Mouse (Mus musculus) kidney, embryonic 14.5 days (tissue): Measurements from ENCODE around the gene Rnf5. TPM values are rescaled to one million over a fixed set of nuclear protein-coding genes. Genes with fewer than 3 reads are reported as not detected.

ENCODE experiments used
- ATAC-seq: fragments of 200-750 bp; cut with Nextera tagmentation; 2 replicates; pipeline ENCODE4 v1.8.0; 2017; ENCODE audit warnings: moderate number of reproducible peaks, mild to moderate bottlenecking, moderate TSS enrichment, moderate library complexity; ENCODE audit not compliant: low FRiP score, low TSS enrichment
- H3K27ac ChIP-seq: fragments of 300-500 bp; sonication (generic); 2 replicates; pipeline ENCODE4 v1.5.1; 2014; ENCODE audit warnings: low read depth, mild to moderate bottlenecking, low read length, moderate library complexity, mixed read lengths
- H3K27me3 ChIP-seq: fragments of 300-500 bp; sonication (generic); 2 replicates; pipeline ENCODE4 v1.6.1; 2014; ENCODE audit warnings: mild to moderate bottlenecking, low read length; ENCODE audit not compliant: control insufficient read depth, insufficient read depth
- H3K36me3 ChIP-seq: fragments of 300-500 bp; sonication (generic); 2 replicates; pipeline ENCODE4 v1.6.1; 2014; ENCODE audit warnings: low read length, mixed read lengths; ENCODE audit not compliant: control insufficient read depth, insufficient read depth
- H3K4me1 ChIP-seq: fragments of 300-500 bp; sonication (generic); 2 replicates; pipeline ENCODE4 v1.6.1; 2014; ENCODE audit warnings: low read length, mixed read lengths; ENCODE audit not compliant: control insufficient read depth, insufficient read depth
- H3K4me2 ChIP-seq: fragments of 300-500 bp; sonication (generic); replicated peaks from 2 replicates; pipeline ENCODE4 v1.6.1; 2014; ENCODE audit warnings: low read depth, mild to moderate bottlenecking, low read length
- H3K4me3 ChIP-seq: fragments of 300-500 bp; sonication (generic); 2 replicates; pipeline ENCODE4 v1.5.1; 2014; ENCODE audit warnings: mild to moderate bottlenecking, low read length
- H3K9ac ChIP-seq: fragments of 300-500 bp; sonication (generic); 2 replicates; pipeline ENCODE4 v1.6.1; 2014; ENCODE audit warnings: low read depth, mild to moderate bottlenecking, low read length, moderate library complexity
- H3K9me3 ChIP-seq: fragments of 300-500 bp; sonication (generic); 2 replicates; pipeline ENCODE4 v1.6.1; 2016; ENCODE audit warnings: low read length; ENCODE audit not compliant: control insufficient read depth
- WGBS: fragments of 180-500 bp; shearing (Covaris S2); extraction: QIAGEN DNeasy Blood & Tissue Kit; methylation state at CpG from one replicate; pipeline ENCODE4 v1.1.7; 2014; 5-methylcytosine and 5-hydroxymethylcytosine counted together
- polyA plus RNA-seq: library from polyadenylated mRNA; unstranded; fragments of >200 nt; fragmentation: Nextera tagmentation; extraction: Ambion mirVana; gene quantifications from 2 replicates; pipeline ENCODE4 v1.2.1, GENCODE M21; 2014

The Rnf5 gene
- polyA plus RNA-seq, 1 experiment from 2014 or later: 118 TPM

DNA sequence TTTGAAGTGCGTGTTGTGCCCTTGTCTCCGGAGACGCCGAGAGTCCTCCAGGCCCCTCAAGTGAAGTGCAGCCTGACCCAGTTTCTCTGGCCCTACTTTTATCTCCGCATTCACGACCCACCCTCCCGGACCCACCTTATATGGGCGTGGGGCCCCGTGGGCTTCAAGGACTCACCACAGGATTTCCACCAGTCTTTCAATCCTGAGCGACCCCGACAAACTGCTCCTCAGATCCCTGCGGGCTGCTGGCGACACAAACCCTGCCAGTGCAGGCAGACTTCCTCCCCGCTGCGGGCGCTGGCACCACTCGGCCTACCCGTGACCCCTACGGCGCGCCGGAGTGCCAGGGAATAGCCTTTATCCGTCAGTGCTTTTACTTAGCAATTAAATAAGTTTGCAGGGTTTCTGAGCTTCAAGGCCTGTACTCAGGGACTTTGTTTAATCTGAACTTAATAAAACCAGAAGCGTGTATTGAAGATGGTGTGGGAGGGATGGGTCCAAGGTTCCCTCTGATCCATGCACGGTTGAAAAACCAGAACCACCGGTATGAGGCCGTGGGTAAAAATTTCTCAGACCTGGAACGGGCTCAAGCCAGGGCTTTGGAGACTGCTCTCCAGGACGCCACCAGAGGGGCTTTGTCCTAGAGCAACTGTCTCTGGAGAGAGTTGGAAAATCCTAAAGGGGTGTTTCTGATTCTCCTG, 24.6 kb upstream of the Rnf5 start, which contains the start of gene Ppt2:
Ppt2 (minus strand) TSS at position 568 of the 701 bp plus-strand sequence.
- H3K4me2 ChIP-seq: peak within 1 kb of the TSS; percentile 89
- H3K27ac ChIP-seq: peak within 1 kb of the TSS; percentile 96
- peaks cover 44% of the 10 kb centered on the region for H3K4me1 ChIP-seq
- H3K36me3 ChIP-seq: peaks cover 9% of the 10 kb centered on the region; the same call in 1 of the 2 replicates
- H3K9me3 ChIP-seq: no peaks in the 10 kb centered on the region
- peak within 1 kb of the TSS; percentile 75 for H3K9ac ChIP-seq
- peaks cover 22% of the 10 kb centered on the region for H3K27me3 ChIP-seq
- H3K4me3 ChIP-seq: peak within 1 kb of the TSS; percentile 61
- WGBS: 3% methylated on average over 29 of the region's 29 CpGs
- ATAC-seq: peak; percentile 8; the same call in 1 of the 2 replicates

DNA sequence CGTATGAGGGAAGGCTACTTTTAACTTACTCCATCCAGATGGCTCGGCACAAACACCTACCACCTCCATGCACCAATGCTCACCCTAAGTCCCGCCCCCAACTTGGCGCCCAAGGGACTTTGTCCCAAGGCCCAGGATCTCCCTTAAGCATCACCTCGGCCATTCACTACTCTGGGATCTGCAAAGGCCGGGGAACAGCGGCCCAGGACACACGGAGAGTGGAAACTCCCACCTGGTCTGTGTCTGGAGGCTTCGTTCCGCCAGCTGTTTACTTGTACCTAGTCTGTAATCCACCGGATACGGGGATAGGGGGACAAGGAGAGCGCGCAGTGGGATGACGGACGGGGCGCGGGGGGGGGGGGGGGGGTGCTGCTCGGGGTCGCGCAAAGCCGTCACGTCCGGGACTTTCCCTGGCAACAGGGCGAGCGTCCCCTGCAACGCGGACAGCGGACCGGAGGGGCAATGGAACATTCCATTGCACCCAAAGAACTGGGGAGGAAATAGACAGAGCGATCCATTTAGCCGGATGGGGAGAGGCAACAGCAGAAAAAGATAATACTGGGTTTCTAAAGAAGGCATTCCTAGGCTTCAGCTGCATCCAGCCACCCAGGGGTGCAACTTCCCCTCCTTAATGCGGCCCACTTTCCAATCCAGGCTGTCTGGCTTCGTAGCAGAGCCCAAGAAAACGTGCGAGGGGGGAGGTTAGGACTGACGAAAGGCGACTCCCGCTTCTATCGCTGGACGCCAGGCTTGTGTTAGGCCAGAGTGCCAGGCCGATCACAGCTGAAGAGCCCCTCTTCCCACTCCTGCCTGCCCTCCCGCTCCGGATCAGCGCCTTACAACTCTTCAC, 23.8 kb upstream of the Rnf5 start:
- peak; percentile 74 for ATAC-seq
- Histone ChIP-seq H3K36me3 (peaks cover 17% of the 10 kb centered on the region; the same call in 1 of the 2 replicates), H3K27ac (peak overlapping the region; percentile 96), H3K9me3 (no peaks in the 10 kb centered on the region), H3K4me3 (peak overlapping the region; percentile 61), H3K4me2 (peak overlapping the region; percentile 89), H3K9ac (peak overlapping the region; percentile 75), H3K27me3 (peaks cover 22% of the 10 kb centered on the region), H3K4me1 (peaks cover 44% of the 10 kb centered on the region)
- under 1% methylated on average over 38 of the region's 45 CpGs for WGBS

DNA sequence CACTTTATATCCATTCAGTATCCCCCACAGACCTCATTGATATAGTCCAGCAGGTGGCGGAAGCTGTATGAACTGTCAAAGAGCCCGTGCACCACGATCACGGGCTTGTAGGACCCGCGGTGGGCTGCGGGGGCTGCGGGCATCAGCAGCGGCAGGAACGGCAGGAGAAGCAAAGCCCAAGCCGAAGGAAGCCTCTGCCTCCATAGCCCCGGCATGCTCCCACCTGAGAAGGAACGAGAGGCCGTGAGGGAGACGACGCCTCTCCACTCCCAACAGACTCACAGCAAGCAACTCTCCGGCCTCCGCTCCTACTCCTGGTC, 23.2 kb upstream of the Rnf5 start:
- H3K27ac ChIP-seq: peak overlapping the region; percentile 96
- peak; percentile 22; the same call in 1 of the 2 replicates for ATAC-seq
- H3K4me1 ChIP-seq: peaks cover 40% of the 10 kb centered on the region
- under 1% methylated on average over 18 of the region's 18 CpGs for WGBS
- H3K36me3 ChIP-seq: peaks cover 17% of the 10 kb centered on the region; the same call in 1 of the 2 replicates
- H3K4me3 ChIP-seq: peak overlapping the region; percentile 61
- peak overlapping the region; percentile 75 for H3K9ac ChIP-seq
- H3K27me3 ChIP-seq: peaks cover 21% of the 10 kb centered on the region
- H3K4me2 ChIP-seq: peak overlapping the region; percentile 89
- H3K9me3 ChIP-seq: no peaks in the 10 kb centered on the region

DNA sequence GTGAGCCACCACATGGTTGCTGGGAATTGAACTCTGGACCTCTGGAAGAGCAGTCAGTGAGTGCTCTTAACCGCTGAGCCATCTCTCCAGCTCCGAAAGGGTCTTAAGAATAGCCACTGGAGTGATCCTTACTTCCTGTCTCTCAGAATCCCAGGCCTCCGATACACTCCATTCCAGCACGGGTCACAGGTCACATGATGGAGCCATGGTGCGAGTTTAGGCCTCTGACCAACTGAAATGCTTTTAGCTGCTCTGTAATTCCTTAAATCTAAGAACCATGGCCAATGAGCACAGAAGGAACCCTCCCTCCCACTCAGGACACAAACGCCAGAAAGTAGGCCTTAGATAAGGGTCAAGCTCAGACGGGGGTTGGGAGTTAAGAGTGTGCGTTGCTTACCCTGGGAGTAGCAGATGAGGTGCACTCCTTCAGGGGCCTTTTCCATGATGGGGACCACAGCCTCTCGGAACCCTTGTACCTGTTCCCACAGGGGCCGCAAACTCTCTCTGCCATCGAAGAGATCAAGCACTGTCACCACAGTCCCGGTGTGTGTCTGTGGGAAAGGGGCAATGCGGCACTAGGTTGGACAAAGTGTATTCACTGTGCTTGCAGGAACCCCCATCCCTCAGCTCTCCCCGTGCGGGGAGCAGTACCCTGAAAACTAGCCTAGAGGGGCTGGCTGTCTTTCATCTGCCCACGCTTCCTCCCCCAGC, 22.7 kb upstream of the Rnf5 start:
- no peak for ATAC-seq
- peaks cover 17% of the 10 kb centered on the region; the same call in 1 of the 2 replicates for H3K36me3 ChIP-seq
- peak overlapping the region; percentile 89 for H3K4me2 ChIP-seq
- H3K4me1 ChIP-seq: peaks cover 35% of the 10 kb centered on the region
- peak overlapping the region; percentile 61 for H3K4me3 ChIP-seq
- WGBS: 50% methylated on average over 16 of the region's 16 CpGs
- peaks cover 16% of the 10 kb centered on the region for H3K27me3 ChIP-seq
- H3K9me3 ChIP-seq: no peaks in the 10 kb centered on the region
- peak overlapping the region; percentile 75; the same call in 1 of the 2 replicates for H3K9ac ChIP-seq
- peak overlapping the region; percentile 96 for H3K27ac ChIP-seq

DNA sequence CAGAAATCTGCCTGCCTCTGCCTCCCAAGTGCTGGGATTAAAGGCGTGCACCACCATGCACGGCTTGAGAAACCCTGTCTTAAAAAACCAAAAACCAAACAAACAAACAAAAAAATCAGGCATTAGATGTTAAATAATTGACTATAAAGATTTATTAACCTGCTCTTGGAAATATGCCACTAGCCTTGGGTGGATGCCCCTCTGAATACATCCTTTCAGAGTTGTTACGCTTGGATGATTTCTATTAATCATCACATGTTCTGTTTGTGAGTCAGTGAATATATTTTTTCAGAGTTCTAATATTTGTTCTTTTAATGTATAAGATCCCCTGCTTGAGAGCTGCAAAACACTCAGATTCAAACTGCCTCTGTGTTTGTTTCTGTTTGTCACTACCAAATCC, 21.5 kb upstream of the Rnf5 start:
- Histone ChIP-seq H3K36me3 (peaks cover 23% of the 10 kb centered on the region; the same call in 1 of the 2 replicates), H3K4me2 (no peak overlapping the region), H3K9ac (no peak overlapping the region), H3K27ac (no peak overlapping the region), H3K4me3 (no peak overlapping the region), H3K27me3 (peaks cover 4% of the 10 kb centered on the region), H3K4me1 (peaks cover 24% of the 10 kb centered on the region), H3K9me3 (no peaks in the 10 kb centered on the region)
- no peak for ATAC-seq
- WGBS: 92% methylated on average over 3 of the region's 3 CpGs

DNA sequence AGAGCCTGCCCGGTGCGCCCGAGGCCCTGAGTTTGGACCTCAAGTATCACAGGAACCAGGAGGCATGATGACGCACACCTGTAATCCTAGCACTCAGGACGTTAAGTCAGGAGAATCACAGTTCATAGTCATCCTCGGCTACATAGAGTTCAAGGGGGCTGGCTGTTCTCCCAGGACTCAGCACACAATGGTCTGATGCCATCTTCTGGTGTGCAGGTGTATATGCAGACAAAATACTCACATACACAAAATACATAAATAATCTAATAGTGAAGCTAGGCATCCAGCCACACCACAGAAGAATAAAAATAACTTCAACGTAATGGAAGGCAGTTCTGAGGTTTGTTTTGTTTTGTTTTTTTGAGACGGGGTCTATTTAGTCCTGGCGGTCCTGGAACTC, 19.7 kb upstream of the Rnf5 start:
- Histone ChIP-seq H3K27me3 (no peaks in the 10 kb centered on the region), H3K36me3 (peaks cover 29% of the 10 kb centered on the region; the same call in 1 of the 2 replicates), H3K9me3 (no peaks in the 10 kb centered on the region), H3K27ac (no peak overlapping the region), H3K4me1 (peaks cover 11% of the 10 kb centered on the region), H3K4me3 (no peak overlapping the region), H3K4me2 (no peak overlapping the region), H3K9ac (no peak overlapping the region)
- 86% methylated on average over 9 of the region's 9 CpGs for WGBS
- no peak for ATAC-seq

DNA sequence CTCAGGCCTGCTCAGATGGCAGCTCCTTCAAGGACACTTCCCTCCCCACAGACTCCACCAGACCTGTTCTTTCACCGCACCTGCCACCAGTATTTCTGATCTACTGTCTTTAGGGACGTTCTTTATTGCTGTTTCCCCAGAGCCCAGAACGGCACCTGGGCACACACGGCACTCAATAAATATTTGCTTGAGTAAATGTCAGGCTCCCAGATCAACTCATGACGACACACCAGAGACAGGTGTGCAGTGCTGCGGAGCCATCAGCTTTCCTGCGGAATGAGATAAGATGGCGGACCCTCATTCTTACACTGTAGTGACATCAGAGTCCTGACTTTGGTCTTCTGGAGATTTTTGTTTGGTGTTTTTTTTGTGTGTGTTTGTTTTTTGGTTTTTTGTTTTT, 17.5 kb upstream of the Rnf5 start:
- H3K4me2 ChIP-seq: no peak overlapping the region
- no peak overlapping the region for H3K4me3 ChIP-seq
- 87% methylated on average over 8 of the region's 8 CpGs for WGBS
- H3K9me3 ChIP-seq: no peaks in the 10 kb centered on the region
- H3K36me3 ChIP-seq: peaks cover 40% of the 10 kb centered on the region
- H3K9ac ChIP-seq: no peak overlapping the region
- peaks cover 1% of the 10 kb centered on the region for H3K4me1 ChIP-seq
- H3K27ac ChIP-seq: no peak overlapping the region
- H3K27me3 ChIP-seq: no peaks in the 10 kb centered on the region
- ATAC-seq: no peak

DNA sequence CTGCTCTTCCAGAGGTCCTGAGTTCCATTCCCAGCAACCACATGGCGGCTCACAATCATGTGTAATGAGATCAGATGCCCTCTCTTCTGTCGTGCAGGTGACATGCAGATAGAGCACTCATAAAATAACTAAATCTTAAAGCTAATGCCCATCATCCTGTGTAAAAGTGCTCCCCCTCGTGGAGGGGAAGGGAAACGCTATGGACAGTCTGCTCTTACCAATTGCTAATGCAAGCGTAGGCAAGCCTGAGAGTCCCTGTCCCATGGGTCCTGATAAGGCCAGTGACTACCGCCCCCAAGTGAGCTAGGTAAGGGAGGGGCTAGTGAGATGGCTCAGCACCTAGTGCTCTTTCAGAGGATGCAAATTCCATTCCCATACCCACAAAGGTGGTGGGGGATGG, 15.5 kb upstream of the Rnf5 start:
- no peak overlapping the region for H3K9ac ChIP-seq
- H3K36me3 ChIP-seq: peaks cover 38% of the 10 kb centered on the region
- H3K27ac ChIP-seq: no peak overlapping the region
- no peak overlapping the region for H3K4me2 ChIP-seq
- 27% methylated on average over 6 of the region's 6 CpGs for WGBS
- H3K9me3 ChIP-seq: no peaks in the 10 kb centered on the region
- no peaks in the 10 kb centered on the region for H3K27me3 ChIP-seq
- no peak overlapping the region for H3K4me3 ChIP-seq
- ATAC-seq: 0 out of 2 replicates have a peak, but pooled peaks have one; percentile 28
- H3K4me1 ChIP-seq: no peaks in the 10 kb centered on the region
